Mouse (Mus musculus) kidney, embryonic 14.5 days (tissue): ENCODE results near the gene Sgtb. TPM values are rescaled to one million over a fixed set of nuclear protein-coding genes. Genes with fewer than 3 reads are reported as not detected.

Experiments used
- ATAC-seq: fragments of 200-750 bp; cut with Nextera tagmentation; 2 replicates; pipeline ENCODE4 v1.8.0; 2017; ENCODE audit warnings: moderate number of reproducible peaks, mild to moderate bottlenecking, moderate TSS enrichment, moderate library complexity; ENCODE audit not compliant: low FRiP score, low TSS enrichment
- H3K27ac ChIP-seq: fragments of 300-500 bp; sonication (generic); 2 replicates; pipeline ENCODE4 v1.5.1; 2014; ENCODE audit warnings: low read depth, mild to moderate bottlenecking, low read length, moderate library complexity, mixed read lengths
- H3K27me3 ChIP-seq: fragments of 300-500 bp; sonication (generic); 2 replicates; pipeline ENCODE4 v1.6.1; 2014; ENCODE audit warnings: mild to moderate bottlenecking, low read length; ENCODE audit not compliant: control insufficient read depth, insufficient read depth
- H3K36me3 ChIP-seq: fragments of 300-500 bp; sonication (generic); 2 replicates; pipeline ENCODE4 v1.6.1; 2014; ENCODE audit warnings: low read length, mixed read lengths; ENCODE audit not compliant: control insufficient read depth, insufficient read depth
- H3K4me1 ChIP-seq: fragments of 300-500 bp; sonication (generic); 2 replicates; pipeline ENCODE4 v1.6.1; 2014; ENCODE audit warnings: low read length, mixed read lengths; ENCODE audit not compliant: control insufficient read depth, insufficient read depth
- H3K4me2 ChIP-seq: fragments of 300-500 bp; sonication (generic); replicated peaks from 2 replicates; pipeline ENCODE4 v1.6.1; 2014; ENCODE audit warnings: low read depth, mild to moderate bottlenecking, low read length
- H3K4me3 ChIP-seq: fragments of 300-500 bp; sonication (generic); 2 replicates; pipeline ENCODE4 v1.5.1; 2014; ENCODE audit warnings: mild to moderate bottlenecking, low read length
- H3K9ac ChIP-seq: fragments of 300-500 bp; sonication (generic); 2 replicates; pipeline ENCODE4 v1.6.1; 2014; ENCODE audit warnings: low read depth, mild to moderate bottlenecking, low read length, moderate library complexity
- H3K9me3 ChIP-seq: fragments of 300-500 bp; sonication (generic); 2 replicates; pipeline ENCODE4 v1.6.1; 2016; ENCODE audit warnings: low read length; ENCODE audit not compliant: control insufficient read depth
- WGBS: fragments of 180-500 bp; shearing (Covaris S2); extraction: QIAGEN DNeasy Blood & Tissue Kit; methylation state at CpG from one replicate; pipeline ENCODE4 v1.1.7; 2014; 5-methylcytosine and 5-hydroxymethylcytosine counted together
- polyA plus RNA-seq: library from polyadenylated mRNA; unstranded; fragments of >200 nt; fragmentation: Nextera tagmentation; extraction: Ambion mirVana; gene quantifications from 2 replicates; pipeline ENCODE4 v1.2.1, GENCODE M21; 2014

Gene Sgtb
- polyA plus RNA-seq, 1 experiment from 2014 or later = 6.1 TPM

DNA sequence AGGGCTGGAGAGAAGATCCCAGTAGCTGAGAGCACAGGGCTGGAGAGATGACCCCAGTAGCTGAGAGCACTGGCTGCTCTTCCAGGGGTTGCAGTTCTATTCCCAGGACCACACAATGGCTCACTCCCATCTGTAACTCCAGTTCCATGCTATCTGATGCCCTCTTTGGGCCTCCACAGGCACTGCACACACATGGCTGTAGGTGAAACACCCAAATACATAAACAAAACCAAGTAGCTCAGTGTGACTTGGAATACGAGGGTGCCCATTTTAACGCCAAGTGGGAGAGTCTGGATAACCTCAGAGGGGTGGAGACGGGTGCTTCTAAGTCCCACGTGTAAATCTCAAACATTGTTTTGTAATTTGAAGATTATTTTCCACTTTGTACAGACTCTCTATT lies 9.1 kb upstream of the Sgtb start:
- H3K9ac ChIP-seq = no peak overlapping the region
- H3K4me1 ChIP-seq = no peaks in the 10 kb centered on the region
- H3K27me3 ChIP-seq = no peaks in the 10 kb centered on the region
- no peak overlapping the region for H3K27ac ChIP-seq
- no peak overlapping the region for H3K4me3 ChIP-seq
- H3K4me2 ChIP-seq = no peak overlapping the region
- peaks cover 4% of the 10 kb centered on the region; the same call in 1 of the 2 replicates for H3K9me3 ChIP-seq
- 85% methylated on average over 4 of the region's 4 CpGs for WGBS
- no peak for ATAC-seq
- H3K36me3 ChIP-seq = no peaks in the 10 kb centered on the region

DNA sequence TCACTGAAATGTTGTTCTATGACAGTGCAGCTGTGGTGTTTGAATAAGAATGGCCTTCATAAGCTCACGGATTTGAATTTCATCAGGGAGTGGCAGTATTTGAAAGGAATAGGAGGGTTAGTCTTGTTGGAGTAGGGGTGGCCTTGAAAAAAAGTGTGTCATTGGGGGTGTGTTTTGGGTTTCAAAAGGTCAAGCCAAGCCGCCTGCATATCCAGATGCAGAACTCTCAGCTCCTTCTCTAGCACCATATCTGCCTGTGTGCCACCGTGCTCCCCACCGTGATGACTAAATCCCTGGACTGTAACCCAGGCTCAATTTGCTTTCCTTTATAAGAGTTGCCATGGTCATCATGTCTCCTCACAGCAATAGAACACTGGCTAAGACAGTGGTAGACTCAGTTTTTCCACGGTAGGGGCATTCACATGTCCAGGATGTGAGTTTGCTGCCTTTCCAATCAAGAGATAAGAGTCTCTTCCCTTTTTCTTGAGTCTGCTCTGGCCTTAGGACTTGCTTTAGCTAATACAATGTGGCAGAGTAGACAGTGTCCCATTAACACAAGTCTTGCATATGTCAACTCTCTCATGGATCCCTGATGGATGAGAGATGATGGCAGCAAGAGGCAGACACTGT lies 7.8 kb upstream of the Sgtb start:
- 90% methylated on average over 5 of the region's 5 CpGs for WGBS
- Histone ChIP-seq H3K27ac (no peak overlapping the region), H3K9me3 (peaks cover 4% of the 10 kb centered on the region; the same call in 1 of the 2 replicates), H3K4me2 (no peak overlapping the region), H3K4me1 (no peaks in the 10 kb centered on the region), H3K9ac (no peak overlapping the region), H3K27me3 (no peaks in the 10 kb centered on the region), H3K36me3 (no peaks in the 10 kb centered on the region), H3K4me3 (no peak overlapping the region)
- no peak for ATAC-seq

DNA sequence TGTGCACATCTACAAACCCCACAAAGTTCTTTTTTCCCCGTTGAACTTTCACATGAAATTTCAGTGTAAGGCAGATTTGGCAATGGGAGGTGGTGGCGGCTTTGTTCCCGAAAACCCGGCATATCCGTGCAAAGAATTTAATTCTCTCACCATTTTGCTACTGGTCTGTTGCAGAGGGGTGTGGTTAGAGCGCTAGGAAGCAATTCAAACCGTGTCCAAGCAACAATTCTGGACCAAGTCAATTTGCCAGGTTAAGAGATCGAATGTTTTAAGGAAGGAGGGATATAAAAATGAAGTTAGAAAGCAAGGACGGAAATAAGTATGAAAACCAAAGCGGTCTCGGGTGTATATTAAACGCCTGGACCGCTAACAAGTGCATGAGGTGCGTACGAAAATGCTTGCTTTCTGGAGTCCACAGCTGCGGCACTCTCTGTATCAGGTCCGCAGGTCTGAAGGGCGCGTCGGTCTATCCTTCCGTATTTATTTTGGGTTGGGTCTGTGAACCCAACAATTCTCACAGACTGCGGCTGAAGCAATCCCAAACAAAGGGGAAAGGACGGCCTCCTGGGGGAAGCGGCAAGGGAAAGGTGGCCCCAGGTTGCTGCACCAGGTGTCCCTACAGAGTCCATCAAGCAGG lies 772 bp upstream of the Sgtb start:
- Histone ChIP-seq H3K27me3 (no peaks in the 10 kb centered on the region), H3K9me3 (peaks cover 4% of the 10 kb centered on the region; the same call in 1 of the 2 replicates), H3K36me3 (no peaks in the 10 kb centered on the region), H3K4me1 (no peaks in the 10 kb centered on the region), H3K4me2 (peak overlapping the region; percentile 90), H3K9ac (peak overlapping the region; percentile 59), H3K27ac (peak overlapping the region; percentile 32; the same call in 1 of the 2 replicates), H3K4me3 (peak overlapping the region; percentile 86)
- 1% methylated on average over 24 of the region's 24 CpGs for WGBS
- ATAC-seq = no peak; the same call in 1 of the 2 replicates

DNA sequence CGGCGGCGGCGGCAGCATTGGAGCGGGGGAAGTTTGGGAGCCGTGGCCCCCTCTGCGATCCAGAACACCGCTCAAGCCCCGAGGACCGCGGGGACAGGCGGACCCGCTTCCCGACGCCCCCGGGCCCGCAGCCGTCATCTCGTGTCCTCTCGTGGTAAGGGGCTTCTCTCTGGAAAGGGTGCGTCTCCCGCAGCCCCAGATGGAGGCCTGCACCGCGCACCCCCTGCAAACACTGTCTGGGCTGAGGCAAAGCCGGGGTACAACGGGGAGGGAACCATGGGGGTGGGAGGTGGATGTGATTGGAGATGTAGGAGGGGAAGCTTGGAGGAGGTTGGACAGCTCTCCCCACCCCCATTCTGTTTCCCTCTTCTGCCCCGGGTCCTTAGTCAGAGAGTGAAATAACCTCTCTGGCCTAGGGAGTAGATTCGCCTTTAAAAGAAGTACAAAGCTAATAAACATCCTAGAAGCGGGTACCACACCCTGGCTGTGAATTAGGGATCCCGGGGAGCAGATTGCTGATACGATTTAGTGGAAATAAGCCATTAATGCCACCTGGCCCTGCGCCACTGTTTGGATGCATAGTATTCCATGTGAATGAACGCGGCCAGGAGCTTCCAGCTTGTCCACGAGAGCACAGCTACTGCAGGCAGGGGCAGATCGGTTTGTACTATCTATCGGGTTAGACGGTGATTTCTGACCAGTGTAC lies 428 bp downstream of the Sgtb start:
- WGBS = 1% methylated on average over 35 of the region's 38 CpGs

DNA sequence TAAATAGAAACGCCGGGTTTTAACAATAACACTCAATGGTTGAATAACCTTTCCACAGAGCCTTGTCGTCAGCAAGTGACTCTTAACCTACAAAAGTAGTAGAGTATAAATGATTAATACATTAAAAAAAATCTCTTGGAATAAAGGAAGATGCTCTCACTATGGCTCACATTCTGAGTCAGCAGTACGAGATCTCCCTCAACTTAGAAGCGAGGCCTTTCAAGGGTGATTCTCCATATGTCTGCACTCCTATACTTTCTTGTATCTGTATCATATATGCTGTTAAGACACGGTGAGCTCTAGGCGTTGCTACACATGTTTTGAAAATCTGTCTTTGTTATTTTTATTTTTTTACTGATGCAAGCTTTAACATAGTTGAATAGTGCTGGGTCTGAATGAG lies 985 bp downstream of the Sgtb start:
- H3K27me3 ChIP-seq = no peaks in the 10 kb centered on the region
- WGBS = 49% methylated on average over 7 of the region's 7 CpGs
- no peaks in the 10 kb centered on the region for H3K36me3 ChIP-seq
- no peaks in the 10 kb centered on the region for H3K9me3 ChIP-seq
- H3K27ac ChIP-seq = no peak overlapping the region
- peak overlapping the region; percentile 66 for H3K9ac ChIP-seq
- H3K4me2 ChIP-seq = peak overlapping the region; percentile 63
- H3K4me3 ChIP-seq = peak overlapping the region; percentile 86
- ATAC-seq = no peak
- H3K4me1 ChIP-seq = no peaks in the 10 kb centered on the region

More for the DNA sequence above, 428 bp downstream of the Sgtb start:
- Histone ChIP-seq H3K9ac (peak overlapping the region; percentile 66), H3K4me1 (no peaks in the 10 kb centered on the region), H3K36me3 (no peaks in the 10 kb centered on the region), H3K9me3 (no peaks in the 10 kb centered on the region), H3K4me3 (peak overlapping the region; percentile 86), H3K4me2 (peak overlapping the region; percentile 63), H3K27me3 (no peaks in the 10 kb centered on the region), H3K27ac (no peak overlapping the region)
- ATAC-seq = peak; percentile 80

DNA sequence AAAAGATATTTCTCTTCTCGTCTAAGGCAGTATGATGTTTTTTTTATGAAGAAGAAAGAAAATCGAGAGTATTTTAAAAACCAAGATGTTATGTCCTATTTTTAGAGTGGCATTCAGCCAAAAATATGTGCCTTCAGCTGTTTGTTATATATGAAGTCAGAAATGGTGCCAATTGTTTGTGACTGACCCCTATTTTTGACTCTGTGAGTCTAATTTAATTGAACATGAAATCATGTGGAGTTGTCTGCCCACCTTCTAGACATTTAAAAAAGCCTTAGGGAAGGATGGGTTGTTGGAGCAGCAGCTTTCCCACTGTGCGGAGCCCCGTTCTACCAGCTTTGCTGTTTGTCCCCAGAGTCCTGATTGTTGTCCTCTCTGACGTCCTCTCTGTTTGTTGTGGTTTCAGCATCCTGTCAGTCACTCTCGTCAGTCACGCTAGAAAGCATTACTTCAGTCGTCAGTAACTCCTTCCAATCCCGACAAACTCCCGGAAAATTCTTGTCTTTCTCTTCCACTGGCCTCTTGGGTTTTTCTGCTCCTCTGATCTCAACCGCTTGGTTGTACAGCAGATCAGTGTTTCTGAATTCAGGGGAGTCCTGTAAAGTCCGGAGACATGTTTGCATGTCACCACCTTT lies 2.8 kb downstream of the Sgtb start:
- no peak overlapping the region for H3K27ac ChIP-seq
- no peak overlapping the region for H3K4me3 ChIP-seq
- no peaks in the 10 kb centered on the region for H3K9me3 ChIP-seq
- no peaks in the 10 kb centered on the region for H3K27me3 ChIP-seq
- no peaks in the 10 kb centered on the region for H3K4me1 ChIP-seq
- H3K36me3 ChIP-seq = no peaks in the 10 kb centered on the region
- ATAC-seq = no peak
- no peak overlapping the region for H3K4me2 ChIP-seq
- WGBS = 72% methylated on average over 12 of the region's 12 CpGs
- no peak overlapping the region for H3K9ac ChIP-seq

DNA sequence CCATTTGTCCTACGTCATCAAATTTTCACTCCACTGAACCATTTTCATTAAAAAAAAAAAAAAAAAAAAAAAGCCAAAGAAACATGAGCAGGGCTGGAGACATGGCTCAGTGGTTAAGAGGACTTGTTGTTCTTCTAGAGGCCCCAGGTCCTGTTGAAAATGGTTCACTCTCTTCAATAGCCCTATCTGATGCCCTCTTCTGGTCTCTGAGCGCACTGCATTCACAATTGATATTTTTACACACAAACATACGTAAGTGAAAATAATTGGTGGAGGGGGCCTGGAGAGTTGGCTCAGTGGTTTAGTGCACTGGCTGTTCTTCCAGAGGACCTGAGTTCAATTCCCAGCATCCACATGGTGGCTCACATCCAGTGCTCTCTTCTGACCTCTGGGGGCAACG lies 4.2 kb downstream of the Sgtb start:
- Histone ChIP-seq H3K9me3 (no peaks in the 10 kb centered on the region), H3K4me3 (no peak overlapping the region), H3K36me3 (no peaks in the 10 kb centered on the region), H3K4me2 (no peak overlapping the region), H3K4me1 (no peaks in the 10 kb centered on the region), H3K27ac (no peak overlapping the region), H3K27me3 (no peaks in the 10 kb centered on the region), H3K9ac (no peak overlapping the region)
- WGBS = 84% methylated on average over 4 of the region's 4 CpGs
- ATAC-seq = no peak

DNA sequence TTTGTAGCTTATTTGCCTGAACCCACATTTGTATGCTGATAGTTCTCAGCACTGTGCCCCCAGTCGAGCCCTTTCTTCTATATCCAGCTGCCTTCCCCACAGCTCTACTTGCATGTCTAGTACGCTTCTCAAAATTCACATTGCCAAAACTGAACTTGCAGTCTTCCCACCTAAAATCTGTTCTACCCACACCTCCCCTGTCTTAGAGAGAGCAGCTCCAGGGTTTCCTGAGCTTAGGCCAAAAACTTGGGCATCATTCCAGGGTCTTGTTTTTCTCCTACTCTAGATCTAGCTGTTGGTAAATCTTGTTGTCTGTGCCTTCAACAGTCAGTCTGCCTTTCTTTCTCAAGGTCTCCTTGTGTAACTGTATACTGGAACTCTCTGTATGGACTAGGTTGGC lies 5.3 kb downstream of the Sgtb start:
- 89% methylated on average over 2 of the region's 2 CpGs for WGBS

More for the DNA sequence above, 5.3 kb downstream of the Sgtb start:
- Histone ChIP-seq H3K4me1 (no peaks in the 10 kb centered on the region), H3K9ac (no peak overlapping the region), H3K27ac (no peak overlapping the region), H3K27me3 (no peaks in the 10 kb centered on the region), H3K9me3 (no peaks in the 10 kb centered on the region), H3K4me3 (no peak overlapping the region), H3K36me3 (no peaks in the 10 kb centered on the region), H3K4me2 (no peak overlapping the region)
- ATAC-seq = no peak
